Mouse (Mus musculus): ENCODE measurements around the gene Eef1a2. TPM values are rescaled to one million over a fixed set of nuclear protein-coding genes. Genes with fewer than 3 reads are reported as not detected.

Eef1a2 gene
- total RNA-seq, 2 experiments from 2014 or later: 674 to 713 TPM

- DNase-seq (ENCODE audit: low spot score in 2 of 2): peak; percentile 54 to 55
Observed at GRCm38 (mm10) chr2:181134591-181135445, 22.0 kb downstream of the Eef1a2 start, which contains the start of gene Kcnq2. Gene Kcnq2, minus strand, starts transcription at chr2:181135300.

- peak; percentile 58 to 70 for DNase-seq (ENCODE audit: low spot score in 2 of 2)
Observed at GRCm38 (mm10) chr2:181133837-181134590, 22.8 kb downstream of the Eef1a2 start.

GRCm38 (mm10) chr2:181130245-181130644 lies 26.6 kb downstream of the Eef1a2 start:
- DNase-seq (ENCODE audit: low spot score in 2 of 2): no peak

- DNase-seq (ENCODE audit: low spot score in 2 of 2): peak; percentile 44 to 55
Observed at GRCm38 (mm10) chr2:181128963-181129362, 27.9 kb downstream of the Eef1a2 start.

DNA sequence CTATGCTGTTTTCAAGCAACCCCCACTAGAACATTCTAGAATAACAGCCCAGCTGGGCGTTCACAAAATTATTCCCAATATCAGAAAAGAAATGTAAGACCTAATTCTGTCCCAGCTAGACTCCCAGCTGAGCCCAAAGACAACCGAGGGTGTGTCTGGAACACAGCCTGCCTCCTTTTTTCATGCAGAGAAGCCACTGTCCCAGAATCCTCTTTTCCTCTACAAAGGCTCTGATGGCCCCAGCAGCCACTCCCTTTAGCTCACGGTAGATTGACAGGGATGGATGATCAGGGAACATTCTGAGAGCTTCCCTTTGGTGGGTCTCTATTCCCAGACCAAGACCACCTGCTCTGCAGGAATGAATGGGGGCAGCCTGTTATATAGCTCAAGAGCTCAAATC lies 29.0 kb downstream of the Eef1a2 start:
- no peak for DNase-seq (ENCODE audit: low spot score in 2 of 2)

DNA sequence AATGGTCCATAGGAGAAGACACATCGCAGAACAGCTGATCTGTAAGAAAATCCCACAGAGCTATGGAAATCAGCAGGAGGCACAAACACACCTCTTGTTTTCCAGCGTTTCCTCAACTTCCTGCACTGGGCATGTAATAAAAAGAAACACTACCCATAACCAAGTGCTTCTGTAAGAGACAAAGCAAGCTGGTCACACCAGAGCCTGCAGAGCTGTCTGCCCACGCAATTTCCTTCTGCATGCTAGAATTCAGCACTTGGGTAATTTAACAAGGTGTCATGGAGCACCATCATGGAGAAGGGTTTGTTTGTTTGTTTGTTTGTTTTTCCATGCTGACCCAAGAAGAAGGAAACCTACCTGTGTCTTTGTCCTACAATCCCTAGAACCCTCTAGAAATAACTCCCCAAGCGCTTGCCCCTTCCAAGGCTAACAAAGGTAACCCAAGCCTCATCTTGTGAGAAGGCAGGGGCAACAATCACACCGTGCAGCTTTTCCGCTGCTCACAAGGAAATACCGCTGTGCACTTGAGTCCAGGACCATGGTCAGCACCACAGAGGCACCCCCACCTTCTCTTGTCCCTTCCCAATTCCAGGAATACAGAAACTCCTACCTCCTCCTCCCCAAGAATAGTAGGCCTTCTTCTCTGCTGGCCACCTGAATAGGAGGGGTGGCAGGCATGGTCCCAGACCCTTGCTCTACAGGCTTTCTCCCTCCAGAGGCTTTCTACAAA lies 30.9 kb downstream of the Eef1a2 start:
- DNase-seq (ENCODE audit: low spot score in 2 of 2): no peak

- no peak for DNase-seq (ENCODE audit: low spot score in 2 of 2)
Observed at GRCm38 (mm10) chr2:181122642-181123041, 34.2 kb downstream of the Eef1a2 start.

GRCm38 (mm10) chr2:181120922-181121449 lies 35.8 kb downstream of the Eef1a2 start:
- DNase-seq (ENCODE audit: low spot score in 2 of 2): no peak

- peak; percentile 44 to 57 for DNase-seq (ENCODE audit: low spot score in 2 of 2)
Observed at GRCm38 (mm10) chr2:181119952-181120351, 36.9 kb downstream of the Eef1a2 start.

GRCm38 (mm10) chr2:181116436-181116835 lies 40.4 kb downstream of the Eef1a2 start:
- DNase-seq (ENCODE audit: low spot score in 2 of 2): no peak

DNA sequence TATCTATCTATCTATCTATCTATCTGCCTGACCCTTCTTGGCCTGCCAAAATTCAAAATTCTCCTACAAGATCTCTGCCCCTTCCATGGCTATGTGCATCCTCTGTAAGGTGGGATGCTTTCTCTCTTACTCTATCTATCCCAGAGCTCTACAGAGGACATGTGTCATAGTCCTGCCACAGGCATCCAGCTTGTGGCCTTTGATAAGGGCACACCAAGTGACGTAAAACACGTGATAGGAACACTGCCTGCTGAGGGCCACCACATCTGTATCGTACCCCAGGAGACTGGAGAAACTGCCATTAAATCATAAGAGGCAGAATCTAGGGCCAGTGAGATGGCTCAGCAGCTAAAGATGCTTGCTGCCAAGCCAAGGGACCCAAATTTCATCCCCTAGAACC lies 41.4 kb downstream of the Eef1a2 start:
- DNase-seq (ENCODE audit: low spot score in 2 of 2): no peak

GRCm38 (mm10) chr2:181113762-181114361 lies 43.0 kb downstream of the Eef1a2 start:
- DNase-seq (ENCODE audit: low spot score in 2 of 2): no peak

- DNase-seq (ENCODE audit: low spot score in 2 of 2): no peak
Observed at GRCm38 (mm10) chr2:181111665-181112064, 45.1 kb downstream of the Eef1a2 start.

DNA sequence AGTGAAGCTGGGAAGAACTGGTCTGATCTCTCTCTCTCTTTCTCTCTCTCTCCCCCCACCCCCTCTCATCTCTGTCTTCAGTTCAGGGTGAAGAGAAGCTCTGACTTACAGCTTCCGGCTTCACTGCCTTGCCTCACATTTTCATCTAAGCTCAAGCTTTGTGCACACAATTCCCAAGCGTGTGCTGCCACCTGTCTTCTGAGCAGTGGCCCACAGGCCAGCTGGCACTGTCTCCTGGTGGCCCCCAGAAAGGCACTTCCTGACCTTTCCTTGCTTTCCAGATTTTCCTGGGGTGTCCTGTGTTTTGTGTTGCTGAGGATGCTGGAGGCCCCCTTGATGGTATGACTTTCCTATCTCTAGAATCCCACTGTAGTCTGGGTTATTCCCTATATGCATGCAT lies 52.7 kb downstream of the Eef1a2 start:
- DNase-seq (ENCODE audit: low spot score in 2 of 2): no peak

GRCm38 (mm10) chr2:181102161-181102560 lies 54.7 kb downstream of the Eef1a2 start:
- DNase-seq (ENCODE audit: low spot score in 2 of 2): no peak

DNA sequence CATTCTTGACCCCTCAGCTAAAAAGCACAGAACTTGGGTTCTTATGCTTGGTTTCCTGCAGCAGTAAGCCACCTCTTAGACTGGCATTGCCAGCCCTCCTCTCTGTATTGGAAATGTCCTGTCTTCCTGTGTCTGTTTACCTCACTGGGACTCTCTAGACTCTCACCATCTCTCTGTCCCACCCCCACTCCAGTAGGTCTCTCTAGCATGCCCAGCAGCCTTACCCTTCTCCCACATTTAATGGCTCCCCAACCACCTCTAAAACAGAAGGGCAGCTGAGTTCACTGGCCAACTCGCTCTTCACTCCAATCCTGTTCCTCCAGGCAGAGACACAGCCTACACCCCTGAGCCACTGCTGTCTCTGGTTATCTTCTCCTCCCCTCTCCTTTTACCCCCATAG lies 55.2 kb downstream of the Eef1a2 start:
- DNase-seq (ENCODE audit: low spot score in 2 of 2): no peak

DNA sequence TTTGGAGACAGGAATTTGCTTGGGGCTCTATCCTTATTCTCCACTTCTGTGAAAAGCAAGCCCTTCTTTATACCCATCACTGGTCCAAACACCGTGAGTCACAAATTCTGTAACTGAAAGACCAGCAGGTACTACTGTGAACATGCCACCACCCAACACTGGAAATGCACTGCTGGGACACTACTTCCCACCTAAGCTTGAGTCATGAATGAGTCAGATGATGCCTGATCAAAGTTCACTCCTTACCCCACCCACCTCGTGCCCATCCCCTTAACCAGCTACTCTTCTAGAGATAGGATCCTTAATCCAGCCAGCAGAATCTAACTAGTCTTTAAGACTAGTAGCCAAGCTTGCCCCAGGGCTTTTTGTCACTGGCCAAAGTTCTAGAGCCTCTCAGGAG lies 56.7 kb downstream of the Eef1a2 start:
- no peak for DNase-seq (ENCODE audit: low spot score in 2 of 2)
